Mouse (Mus musculus) stomach, postnatal 0 days (tissue): Measurements from ENCODE around the gene Kat6b.
A peak's percentile ranks its signal among the peaks of the same experiment; 100 is the strongest.

Experiments used
- CTCF ChIP-seq: IDR thresholded peaks from 2 replicates; pipeline ENCODE4 v1.5.1; 2016; ENCODE audit warnings: antibody characterized with exemption, low read depth, mild to moderate bottlenecking, moderate library complexity
- EP300 ChIP-seq: optimal IDR thresholded peaks from 2 replicates; pipeline ENCODE3; 2016; ENCODE audit warnings: antibody characterized with exemption

- TF ChIP-seq CTCF (peak; percentile 54), EP300 (no peak)
These were observed 110.9 kb downstream of the Kat6b start for GRCm38 (mm10) chr14:21592152-21592551.
